Mouse (Mus musculus): ENCODE measurements around the gene Fbxo24. TPM values are rescaled to one million over a fixed set of nuclear protein-coding genes. Genes with fewer than 3 reads are reported as not detected.

Fbxo24 gene
- polyA plus RNA-seq, 1 experiment from 2014 or later = 0.14 TPM

GRCm38 (mm10) chr5:137647827-137648601, 19.2 kb upstream of the Fbxo24 start:
- Histone ChIP-seq H3K9ac (replicated peaks; ENCODE audit: low read depth, low read length) (no peak overlapping the region), H3K27ac (ENCODE audit: low read length) (no peak overlapping the region), H3K36me3 (ENCODE audit: control insufficient read depth, insufficient read depth, low read length) (peaks cover 5% of the 10 kb centered on the region; the same call in 1 of the 2 replicates), H3K4me3 (ENCODE audit: low read depth, low read length) (no peak overlapping the region), H3K27me3 (ENCODE audit: control insufficient read depth, insufficient read depth, low read length) (peaks cover 8% of the 10 kb centered on the region; the same call in 1 of the 2 replicates), H3K4me1 (ENCODE audit: control insufficient read depth, insufficient read depth, low read length) (peaks cover 18% of the 10 kb centered on the region), H3K9me3 (ENCODE audit: control insufficient read depth, low read depth, low read length) (no peaks in the 10 kb centered on the region), H3K4me2 (replicated peaks; ENCODE audit: low read depth, low read length) (no peak overlapping the region)
- 43% methylated on average over 9 of the region's 9 CpGs for WGBS
- ATAC-seq (ENCODE audit: insufficient number of reproducible peaks, insufficient read depth, low FRiP score, low read depth) = no peak

DNA sequence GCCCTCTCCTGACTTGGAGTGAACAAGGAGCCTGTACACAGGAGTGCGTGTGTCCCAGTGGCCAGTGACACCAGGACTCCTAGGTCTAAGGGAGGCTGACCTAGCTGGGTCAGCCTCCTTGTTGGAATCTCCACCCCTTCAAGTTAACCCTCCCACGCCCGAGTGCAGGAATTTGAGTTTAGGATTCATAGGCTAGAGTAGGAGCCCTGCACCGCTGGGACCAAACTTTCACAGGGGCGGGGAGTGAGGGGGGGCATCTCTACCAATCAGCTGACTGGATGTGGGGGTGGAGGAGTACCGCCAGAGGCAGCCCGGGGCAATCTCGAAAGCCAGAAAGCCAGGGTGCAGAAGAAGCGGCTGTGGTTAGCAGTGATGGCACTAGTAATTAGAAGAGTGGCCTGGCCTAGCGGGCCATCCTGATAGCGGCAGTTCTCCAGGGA, 16.9 kb upstream of the Fbxo24 start, which contains the start of gene Irs3:
TSS of gene Irs3 (minus strand) at position 63 of the 440 bp plus-strand sequence.
- Histone ChIP-seq H3K27me3 (ENCODE audit: control insufficient read depth, insufficient read depth, low read length) (peaks cover 8% of the 10 kb centered on the region; the same call in 1 of the 2 replicates), H3K4me3 (ENCODE audit: low read depth, low read length) (peak within 1 kb of the TSS; percentile 14), H3K27ac (ENCODE audit: low read length) (no peak within 1 kb of the TSS), H3K9ac (replicated peaks; ENCODE audit: low read depth, low read length) (no peak within 1 kb of the TSS), H3K36me3 (ENCODE audit: control insufficient read depth, insufficient read depth, low read length) (peaks cover 17% of the 10 kb centered on the region), H3K4me2 (replicated peaks; ENCODE audit: low read depth, low read length) (peak within 1 kb of the TSS; percentile 45), H3K9me3 (ENCODE audit: control insufficient read depth, low read depth, low read length) (no peaks in the 10 kb centered on the region), H3K4me1 (ENCODE audit: control insufficient read depth, insufficient read depth, low read length) (peaks cover 18% of the 10 kb centered on the region)
- 22% methylated on average over 11 of the region's 11 CpGs for WGBS
- ATAC-seq (ENCODE audit: insufficient number of reproducible peaks, insufficient read depth, low FRiP score, low read depth) = no peak

- H3K27me3 ChIP-seq (ENCODE audit: control insufficient read depth, insufficient read depth, low read length) = peaks cover 8% of the 10 kb centered on the region; the same call in 1 of the 2 replicates
- 5% methylated on average over 44 of the region's 44 CpGs for WGBS
- H3K4me3 ChIP-seq (ENCODE audit: low read depth, low read length) = peak overlapping the region; percentile 14
- ATAC-seq (ENCODE audit: insufficient number of reproducible peaks, insufficient read depth, low FRiP score, low read depth) = no peak
- H3K9ac ChIP-seq (replicated peaks; ENCODE audit: low read depth, low read length) = no peak overlapping the region
- peaks cover 20% of the 10 kb centered on the region for H3K36me3 ChIP-seq (ENCODE audit: control insufficient read depth, insufficient read depth, low read length)
- no peaks in the 10 kb centered on the region for H3K9me3 ChIP-seq (ENCODE audit: control insufficient read depth, low read depth, low read length)
- H3K4me1 ChIP-seq (ENCODE audit: control insufficient read depth, insufficient read depth, low read length) = peaks cover 17% of the 10 kb centered on the region
- H3K4me2 ChIP-seq (replicated peaks; ENCODE audit: low read depth, low read length) = peak overlapping the region; percentile 45
- no peak overlapping the region for H3K27ac ChIP-seq (ENCODE audit: low read length)
Measured at GRCm38 (mm10) chr5:137645091-137645651, 16.4 kb upstream of the Fbxo24 start.

DNA sequence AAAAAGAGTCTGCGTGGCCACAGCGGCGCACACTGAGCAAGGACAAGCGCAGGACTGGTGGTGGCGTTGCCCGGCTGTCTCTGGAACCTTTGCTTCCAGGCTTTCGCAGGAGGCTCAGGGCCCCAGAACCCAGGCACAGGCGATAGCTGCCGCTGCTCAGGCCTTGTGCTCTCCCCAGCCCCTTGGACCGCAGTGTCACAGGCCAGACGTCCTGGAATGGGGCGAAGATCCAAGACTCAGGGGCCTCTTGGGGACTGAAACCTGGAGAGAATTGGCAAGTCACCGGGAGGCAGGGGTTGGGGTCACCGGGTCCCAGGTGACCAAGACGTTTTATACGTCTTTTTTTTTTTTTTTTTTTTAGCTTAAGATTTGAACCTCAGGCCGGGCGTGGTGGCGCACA, 15.7 kb upstream of the Fbxo24 start:
- ATAC-seq (ENCODE audit: insufficient number of reproducible peaks, insufficient read depth, low FRiP score, low read depth) = no peak
- peaks cover 11% of the 10 kb centered on the region; the same call in 1 of the 2 replicates for H3K4me1 ChIP-seq (ENCODE audit: control insufficient read depth, insufficient read depth, low read length)

GRCm38 (mm10) chr5:137642886-137643285, 14.1 kb upstream of the Fbxo24 start:
- Histone ChIP-seq H3K4me1 (ENCODE audit: control insufficient read depth, insufficient read depth, low read length) (0 out of 2 replicates have a peak, but pooled peaks cover 2% of the 10 kb centered on the region), H3K4me2 (replicated peaks; ENCODE audit: low read depth, low read length) (no peak overlapping the region), H3K9me3 (ENCODE audit: control insufficient read depth, low read depth, low read length) (no peaks in the 10 kb centered on the region), H3K27me3 (ENCODE audit: control insufficient read depth, insufficient read depth, low read length) (peaks cover 8% of the 10 kb centered on the region; the same call in 1 of the 2 replicates), H3K36me3 (ENCODE audit: control insufficient read depth, insufficient read depth, low read length) (peaks cover 40% of the 10 kb centered on the region), H3K27ac (ENCODE audit: low read length) (no peak overlapping the region), H3K9ac (replicated peaks; ENCODE audit: low read depth, low read length) (no peak overlapping the region), H3K4me3 (ENCODE audit: low read depth, low read length) (no peak overlapping the region)
- no peak for ATAC-seq (ENCODE audit: insufficient number of reproducible peaks, insufficient read depth, low FRiP score, low read depth)
- whole genome bisulfite sequencing = 39% methylated on average over 4 of the region's 4 CpGs

More for the DNA sequence above, 15.7 kb upstream of the Fbxo24 start:
- Histone ChIP-seq H3K4me2 (replicated peaks; ENCODE audit: low read depth, low read length) (no peak overlapping the region), H3K9me3 (ENCODE audit: control insufficient read depth, low read depth, low read length) (no peaks in the 10 kb centered on the region), H3K36me3 (ENCODE audit: control insufficient read depth, insufficient read depth, low read length) (peaks cover 24% of the 10 kb centered on the region), H3K9ac (replicated peaks; ENCODE audit: low read depth, low read length) (no peak overlapping the region), H3K4me3 (ENCODE audit: low read depth, low read length) (no peak overlapping the region), H3K27me3 (ENCODE audit: control insufficient read depth, insufficient read depth, low read length) (peaks cover 8% of the 10 kb centered on the region; the same call in 1 of the 2 replicates), H3K27ac (ENCODE audit: low read length) (no peak overlapping the region)
- 50% methylated on average over 19 of the region's 19 CpGs for WGBS

DNA sequence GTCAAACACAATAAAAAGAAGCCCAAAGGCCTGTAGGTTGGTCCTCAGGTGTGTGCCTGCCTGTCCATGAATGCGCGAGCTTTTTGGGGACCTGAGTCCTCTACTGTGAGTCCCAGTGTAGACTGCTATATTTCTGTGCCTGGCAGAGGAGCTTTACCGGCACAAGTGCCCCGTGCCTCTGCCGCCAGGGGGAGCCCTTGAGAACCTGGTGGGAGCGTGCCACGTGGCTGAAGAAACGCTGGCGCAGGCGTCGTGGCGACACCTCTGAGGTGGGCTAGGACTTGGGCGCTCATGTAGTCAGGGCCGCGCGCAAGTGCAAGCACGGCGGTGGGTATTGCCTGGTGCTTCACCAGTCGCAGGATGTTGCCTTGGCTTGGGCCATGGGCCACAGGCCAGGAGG, 12.3 kb upstream of the Fbxo24 start, which contains the start of gene Sap25:
TSS of gene Sap25 (plus strand) at position 281 of the 400 bp plus-strand sequence.
- Histone ChIP-seq H3K36me3 (ENCODE audit: control insufficient read depth, insufficient read depth, low read length) (peaks cover 59% of the 10 kb centered on the region), H3K27me3 (ENCODE audit: control insufficient read depth, insufficient read depth, low read length) (peaks cover 8% of the 10 kb centered on the region; the same call in 1 of the 2 replicates), H3K4me1 (ENCODE audit: control insufficient read depth, insufficient read depth, low read length) (0 out of 2 replicates have a peak, but pooled peaks cover 2% of the 10 kb centered on the region), H3K4me2 (replicated peaks; ENCODE audit: low read depth, low read length) (no peak within 1 kb of the TSS), H3K9ac (replicated peaks; ENCODE audit: low read depth, low read length) (no peak within 1 kb of the TSS), H3K4me3 (ENCODE audit: low read depth, low read length) (no peak within 1 kb of the TSS), H3K27ac (ENCODE audit: low read length) (no peak within 1 kb of the TSS), H3K9me3 (ENCODE audit: control insufficient read depth, low read depth, low read length) (no peaks in the 10 kb centered on the region)
- WGBS = 85% methylated on average over 19 of the region's 19 CpGs
- no peak for ATAC-seq (ENCODE audit: insufficient number of reproducible peaks, insufficient read depth, low FRiP score, low read depth)

- no peak overlapping the region for H3K4me3 ChIP-seq (ENCODE audit: low read depth, low read length)
- 78% methylated on average over 7 of the region's 7 CpGs for WGBS
- H3K9ac ChIP-seq (replicated peaks; ENCODE audit: low read depth, low read length) = no peak overlapping the region
- H3K4me2 ChIP-seq (replicated peaks; ENCODE audit: low read depth, low read length) = no peak overlapping the region
- peaks cover 69% of the 10 kb centered on the region for H3K36me3 ChIP-seq (ENCODE audit: control insufficient read depth, insufficient read depth, low read length)
- H3K4me1 ChIP-seq (ENCODE audit: control insufficient read depth, insufficient read depth, low read length) = no peaks in the 10 kb centered on the region
- no peak for ATAC-seq (ENCODE audit: insufficient number of reproducible peaks, insufficient read depth, low FRiP score, low read depth)
- H3K27me3 ChIP-seq (ENCODE audit: control insufficient read depth, insufficient read depth, low read length) = peaks cover 4% of the 10 kb centered on the region; the same call in 1 of the 2 replicates
- no peaks in the 10 kb centered on the region for H3K9me3 ChIP-seq (ENCODE audit: control insufficient read depth, low read depth, low read length)
- no peak overlapping the region for H3K27ac ChIP-seq (ENCODE audit: low read length)
Measured at GRCm38 (mm10) chr5:137639472-137639871, 10.7 kb upstream of the Fbxo24 start.

GRCm38 (mm10) chr5:137633397-137634084, 4.7 kb upstream of the Fbxo24 start:
- no peaks in the 10 kb centered on the region for H3K9me3 ChIP-seq (ENCODE audit: control insufficient read depth, low read depth, low read length)
- peaks cover 27% of the 10 kb centered on the region for H3K4me1 ChIP-seq (ENCODE audit: control insufficient read depth, insufficient read depth, low read length)
- ATAC-seq (ENCODE audit: insufficient number of reproducible peaks, insufficient read depth, low FRiP score, low read depth) = no peak
- H3K4me2 ChIP-seq (replicated peaks; ENCODE audit: low read depth, low read length) = no peak overlapping the region
- no peak overlapping the region for H3K27ac ChIP-seq (ENCODE audit: low read length)
- WGBS = 78% methylated on average over 12 of the region's 12 CpGs
- H3K9ac ChIP-seq (replicated peaks; ENCODE audit: low read depth, low read length) = no peak overlapping the region
- no peak overlapping the region for H3K4me3 ChIP-seq (ENCODE audit: low read depth, low read length)
- H3K36me3 ChIP-seq (ENCODE audit: control insufficient read depth, insufficient read depth, low read length) = peaks cover 52% of the 10 kb centered on the region
- H3K27me3 ChIP-seq (ENCODE audit: control insufficient read depth, insufficient read depth, low read length) = no peaks in the 10 kb centered on the region
